Mouse (Mus musculus): ENCODE results near the gene Sptbn2. TPM values are rescaled to one million over a fixed set of nuclear protein-coding genes. Genes with fewer than 3 reads are reported as not detected.

Sptbn2 gene
- polyA plus RNA-seq, 1 experiment from 2014 or later, result 26.1 TPM

GRCm38 (mm10) chr19:4767507-4768148, 56.7 kb downstream of the Sptbn2 start:
- Histone ChIP-seq H3K9me3 (ENCODE audit: control insufficient read depth, low read length) (no peaks in the 10 kb centered on the region), H3K36me3 (ENCODE audit: control insufficient read depth, insufficient read depth, low read length) (peaks cover 10% of the 10 kb centered on the region), H3K4me1 (ENCODE audit: control insufficient read depth, insufficient read depth, low read length) (peaks cover 3% of the 10 kb centered on the region; the same call in 1 of the 2 replicates), H3K4me3 (ENCODE audit: low read depth, low read length) (no peak overlapping the region), H3K27ac (ENCODE audit: low read depth, low read length) (no peak overlapping the region), H3K9ac (ENCODE audit: low read length) (no peak overlapping the region), H3K27me3 (ENCODE audit: control insufficient read depth, insufficient read depth, low read length) (no peaks in the 10 kb centered on the region), H3K4me2 (ENCODE audit: low read depth) (no peak overlapping the region)
- no peak for DNase-seq (ENCODE audit: low spot score)
- no peak for ATAC-seq (ENCODE audit: insufficient read depth, low FRiP score, low TSS enrichment)
- WGBS, result 88% methylated on average over 12 of the region's 12 CpGs

GRCm38 (mm10) chr19:4772785-4773184, 61.8 kb downstream of the Sptbn2 start:
- Histone ChIP-seq H3K27ac (ENCODE audit: low read depth, low read length) (no peak overlapping the region), H3K9me3 (ENCODE audit: control insufficient read depth, low read length) (no peaks in the 10 kb centered on the region), H3K4me2 (ENCODE audit: low read depth) (no peak overlapping the region), H3K4me1 (ENCODE audit: control insufficient read depth, insufficient read depth, low read length) (no peaks in the 10 kb centered on the region), H3K4me3 (ENCODE audit: low read depth, low read length) (no peak overlapping the region), H3K9ac (ENCODE audit: low read length) (no peak overlapping the region), H3K27me3 (ENCODE audit: control insufficient read depth, insufficient read depth, low read length) (no peaks in the 10 kb centered on the region), H3K36me3 (ENCODE audit: control insufficient read depth, insufficient read depth, low read length) (no peaks in the 10 kb centered on the region)
- 84% methylated on average over 3 of the region's 3 CpGs for WGBS
- DNase-seq (ENCODE audit: low spot score), result no peak
- no peak for ATAC-seq (ENCODE audit: insufficient read depth, low FRiP score, low TSS enrichment)

DNA sequence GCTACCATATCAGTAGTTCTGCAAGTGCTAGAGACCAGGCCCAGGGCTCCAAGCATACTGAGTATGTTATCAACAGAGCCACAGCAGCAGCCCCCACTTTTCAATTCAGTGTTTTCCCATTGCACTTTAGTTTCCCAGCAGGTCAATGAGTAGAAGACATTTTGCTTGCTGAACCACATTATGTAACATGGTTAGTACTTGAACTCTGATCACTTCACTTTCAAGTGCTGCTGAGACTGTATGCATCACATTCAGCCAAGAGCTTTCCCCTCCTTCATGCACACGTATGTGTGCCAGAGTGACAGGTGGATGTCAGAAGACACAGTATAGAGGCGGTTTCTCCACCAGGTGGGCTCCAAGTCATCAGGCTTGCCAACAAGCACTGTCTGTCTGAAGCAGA, 71.9 kb downstream of the Sptbn2 start:
- no peak overlapping the region for H3K9ac ChIP-seq (ENCODE audit: low read length)
- peaks cover 12% of the 10 kb centered on the region for H3K36me3 ChIP-seq (ENCODE audit: control insufficient read depth, insufficient read depth, low read length)
- no peaks in the 10 kb centered on the region for H3K27me3 ChIP-seq (ENCODE audit: control insufficient read depth, insufficient read depth, low read length)
- H3K4me3 ChIP-seq (ENCODE audit: low read depth, low read length), result no peak overlapping the region
- H3K4me2 ChIP-seq (ENCODE audit: low read depth), result no peak overlapping the region
- no peak overlapping the region for H3K27ac ChIP-seq (ENCODE audit: low read depth, low read length)
- no peaks in the 10 kb centered on the region for H3K9me3 ChIP-seq (ENCODE audit: control insufficient read depth, low read length)
- DNase-seq (ENCODE audit: low spot score) (no peak), ATAC-seq (ENCODE audit: insufficient read depth, low FRiP score, low TSS enrichment) (no peak)
- WGBS, result 91% methylated on average over 2 of the region's 2 CpGs
- H3K4me1 ChIP-seq (ENCODE audit: control insufficient read depth, insufficient read depth, low read length), result no peaks in the 10 kb centered on the region

- H3K36me3 ChIP-seq (ENCODE audit: control insufficient read depth, insufficient read depth, low read length), result peaks cover 12% of the 10 kb centered on the region
- DNase-seq (ENCODE audit: low spot score) (no peak), ATAC-seq (ENCODE audit: insufficient read depth, low FRiP score, low TSS enrichment) (no peak)
- H3K27me3 ChIP-seq (ENCODE audit: control insufficient read depth, insufficient read depth, low read length), result no peaks in the 10 kb centered on the region
- no peak overlapping the region for H3K4me3 ChIP-seq (ENCODE audit: low read depth, low read length)
- no peaks in the 10 kb centered on the region for H3K9me3 ChIP-seq (ENCODE audit: control insufficient read depth, low read length)
- 88% methylated on average over 7 of the region's 7 CpGs for WGBS
- H3K4me1 ChIP-seq (ENCODE audit: control insufficient read depth, insufficient read depth, low read length), result peaks cover 3% of the 10 kb centered on the region; the same call in 1 of the 2 replicates
- H3K9ac ChIP-seq (ENCODE audit: low read length), result no peak overlapping the region
- H3K27ac ChIP-seq (ENCODE audit: low read depth, low read length), result no peak overlapping the region
- H3K4me2 ChIP-seq (ENCODE audit: low read depth), result no peak overlapping the region
These were observed 74.2 kb downstream of the Sptbn2 start for GRCm38 (mm10) chr19:4785206-4785605.

GRCm38 (mm10) chr19:4786313-4786712, 75.3 kb downstream of the Sptbn2 start:
- DNase-seq (ENCODE audit: low spot score), result no peak
- no peak overlapping the region for H3K4me3 ChIP-seq (ENCODE audit: low read depth, low read length)
- peaks cover 12% of the 10 kb centered on the region for H3K4me1 ChIP-seq (ENCODE audit: control insufficient read depth, insufficient read depth, low read length)
- no peak for ATAC-seq (ENCODE audit: insufficient read depth, low FRiP score, low TSS enrichment)
- peaks cover 14% of the 10 kb centered on the region for H3K36me3 ChIP-seq (ENCODE audit: control insufficient read depth, insufficient read depth, low read length)
- no peaks in the 10 kb centered on the region for H3K9me3 ChIP-seq (ENCODE audit: control insufficient read depth, low read length)
- no peak overlapping the region for H3K4me2 ChIP-seq (ENCODE audit: low read depth)
- H3K27me3 ChIP-seq (ENCODE audit: control insufficient read depth, insufficient read depth, low read length), result no peaks in the 10 kb centered on the region
- no peak overlapping the region for H3K27ac ChIP-seq (ENCODE audit: low read depth, low read length)
- 93% methylated on average over 2 of the region's 2 CpGs for WGBS
- no peak overlapping the region for H3K9ac ChIP-seq (ENCODE audit: low read length)

DNA sequence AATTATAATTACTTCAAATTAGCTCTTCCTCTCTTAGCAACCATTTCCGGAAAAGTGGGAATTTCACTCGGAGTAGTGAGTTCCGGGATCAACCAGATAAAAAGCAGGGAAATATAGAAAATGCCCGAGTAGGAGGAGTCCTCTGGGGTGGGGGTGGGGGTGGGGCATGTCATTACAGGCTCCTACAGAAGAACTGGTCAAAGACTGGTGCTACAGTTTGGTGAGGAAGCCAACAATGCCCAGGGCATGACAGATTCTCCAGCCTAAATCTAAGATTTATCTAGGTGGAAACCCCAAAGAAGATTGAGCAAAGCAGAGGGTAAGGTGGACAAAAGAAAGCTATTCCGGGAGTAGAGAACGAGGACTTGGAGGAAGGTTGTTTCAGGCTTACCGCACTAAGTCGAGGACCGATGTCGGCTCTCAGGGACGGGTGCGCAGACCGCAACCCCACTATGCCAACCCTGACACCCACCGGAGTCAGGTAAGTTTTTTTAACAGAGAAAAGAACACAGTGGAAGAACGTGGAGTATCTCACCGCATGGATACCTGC, 82.4 kb downstream of the Sptbn2 start:
- Histone ChIP-seq H3K4me1 (ENCODE audit: control insufficient read depth, insufficient read depth, low read length) (peaks cover 19% of the 10 kb centered on the region), H3K9me3 (ENCODE audit: control insufficient read depth, low read length) (no peaks in the 10 kb centered on the region), H3K27me3 (ENCODE audit: control insufficient read depth, insufficient read depth, low read length) (no peaks in the 10 kb centered on the region), H3K4me2 (ENCODE audit: low read depth) (peak overlapping the region; percentile 50), H3K36me3 (ENCODE audit: control insufficient read depth, insufficient read depth, low read length) (peaks cover 6% of the 10 kb centered on the region), H3K9ac (ENCODE audit: low read length) (peak overlapping the region; percentile 62), H3K4me3 (ENCODE audit: low read depth, low read length) (peak overlapping the region; percentile 67), H3K27ac (ENCODE audit: low read depth, low read length) (no peak overlapping the region)
- no peak for DNase-seq (ENCODE audit: low spot score)
- ATAC-seq (ENCODE audit: insufficient read depth, low FRiP score, low TSS enrichment), result 0 out of 2 replicates have a peak, but pooled peaks have one; percentile 36
- WGBS, result 2% methylated on average over 16 of the region's 16 CpGs

GRCm38 (mm10) chr19:4793831-4794422, 83.0 kb downstream of the Sptbn2 start, which contains the start of gene Rbm4:
TSS of gene Rbm4 (minus strand) at chr19:4793901.
- peak within 1 kb of the TSS; percentile 67 for H3K4me3 ChIP-seq (ENCODE audit: low read depth, low read length)
- H3K36me3 ChIP-seq (ENCODE audit: control insufficient read depth, insufficient read depth, low read length), result peaks cover 6% of the 10 kb centered on the region
- no peaks in the 10 kb centered on the region for H3K27me3 ChIP-seq (ENCODE audit: control insufficient read depth, insufficient read depth, low read length)
- H3K9ac ChIP-seq (ENCODE audit: low read length), result peak within 1 kb of the TSS; percentile 62
- H3K9me3 ChIP-seq (ENCODE audit: control insufficient read depth, low read length), result no peaks in the 10 kb centered on the region
- ATAC-seq (ENCODE audit: insufficient read depth, low FRiP score, low TSS enrichment) (peak; percentile 99), DNase-seq (ENCODE audit: low spot score) (peak; percentile 95)
- no peak within 1 kb of the TSS for H3K27ac ChIP-seq (ENCODE audit: low read depth, low read length)
- peaks cover 19% of the 10 kb centered on the region for H3K4me1 ChIP-seq (ENCODE audit: control insufficient read depth, insufficient read depth, low read length)
- WGBS, result under 1% methylated on average over 31 of the region's 31 CpGs
- H3K4me2 ChIP-seq (ENCODE audit: low read depth), result peak within 1 kb of the TSS; percentile 69

GRCm38 (mm10) chr19:4795929-4796328, 85.0 kb downstream of the Sptbn2 start:
- WGBS, result 89% methylated on average over 1 of the region's 1 CpGs

GRCm38 (mm10) chr19:4797846-4798245, 86.9 kb downstream of the Sptbn2 start:
- Histone ChIP-seq H3K9ac (ENCODE audit: low read length) (no peak overlapping the region), H3K27me3 (ENCODE audit: control insufficient read depth, insufficient read depth, low read length) (no peaks in the 10 kb centered on the region), H3K36me3 (ENCODE audit: control insufficient read depth, insufficient read depth, low read length) (peaks cover 18% of the 10 kb centered on the region), H3K27ac (ENCODE audit: low read depth, low read length) (no peak overlapping the region), H3K9me3 (ENCODE audit: control insufficient read depth, low read length) (no peaks in the 10 kb centered on the region), H3K4me2 (ENCODE audit: low read depth) (no peak overlapping the region), H3K4me3 (ENCODE audit: low read depth, low read length) (no peak overlapping the region), H3K4me1 (ENCODE audit: control insufficient read depth, insufficient read depth, low read length) (no peaks in the 10 kb centered on the region)
- 96% methylated on average over 2 of the region's 2 CpGs for WGBS
- DNase-seq (ENCODE audit: low spot score) (no peak), ATAC-seq (ENCODE audit: insufficient read depth, low FRiP score, low TSS enrichment) (no peak)

More at GRCm38 (mm10) chr19:4795929-4796328, 85.0 kb downstream of the Sptbn2 start:
- H3K4me1 ChIP-seq (ENCODE audit: control insufficient read depth, insufficient read depth, low read length), result peaks cover 9% of the 10 kb centered on the region
- H3K4me2 ChIP-seq (ENCODE audit: low read depth), result no peak overlapping the region
- DNase-seq (ENCODE audit: low spot score) (no peak), ATAC-seq (ENCODE audit: insufficient read depth, low FRiP score, low TSS enrichment) (no peak)
- no peak overlapping the region for H3K27ac ChIP-seq (ENCODE audit: low read depth, low read length)
- no peak overlapping the region for H3K9ac ChIP-seq (ENCODE audit: low read length)
- no peaks in the 10 kb centered on the region for H3K27me3 ChIP-seq (ENCODE audit: control insufficient read depth, insufficient read depth, low read length)
- no peak overlapping the region for H3K4me3 ChIP-seq (ENCODE audit: low read depth, low read length)
- peaks cover 10% of the 10 kb centered on the region; the same call in 1 of the 2 replicates for H3K36me3 ChIP-seq (ENCODE audit: control insufficient read depth, insufficient read depth, low read length)
- no peaks in the 10 kb centered on the region for H3K9me3 ChIP-seq (ENCODE audit: control insufficient read depth, low read length)
